Mouse (Mus musculus): ENCODE data around the gene RPS10-NUDT3. TPM values are rescaled to one million over a fixed set of nuclear protein-coding genes. Genes with fewer than 3 reads are reported as not detected.
A peak's percentile ranks its signal among the peaks of the same experiment; 100 is the strongest.

Gene RPS10-NUDT3
- polyA plus RNA-seq, 1 experiment = not detected

DNA sequence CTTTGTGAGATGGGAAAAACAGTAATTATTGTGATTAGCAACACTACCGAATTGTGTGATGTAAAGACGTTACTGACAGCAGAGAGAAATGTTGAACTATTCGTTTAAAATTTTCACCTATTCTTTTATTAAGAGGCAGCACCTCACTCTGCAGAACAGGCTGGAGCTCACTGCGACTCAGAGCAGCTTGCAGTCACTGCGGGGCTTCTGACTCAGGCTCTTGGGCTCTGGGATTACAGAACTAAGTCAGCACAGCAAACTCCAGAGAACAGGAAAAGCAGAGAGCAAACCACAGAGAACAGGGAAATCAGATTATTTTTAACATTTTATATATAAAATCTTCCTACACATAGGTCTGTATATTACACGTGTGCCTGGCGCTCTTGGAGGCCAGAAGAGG, 25.4 kb downstream of the RPS10-NUDT3 start:
- Histone ChIP-seq H3K4me3 (ENCODE audit: control insufficient read depth, low read depth, low read length) (no peak overlapping the region), H3K36me3 (ENCODE audit: control insufficient read depth, insufficient read depth, low read length) (no peaks in the 10 kb centered on the region; the same call in 1 of the 2 replicates), H3K27ac (ENCODE audit: control insufficient read depth, insufficient read depth, low read depth, low read length) (no peak overlapping the region), H3K4me1 (ENCODE audit: control insufficient read depth, insufficient read depth, low read length) (peaks cover 4% of the 10 kb centered on the region; the same call in 1 of the 2 replicates), H3K27me3 (ENCODE audit: control insufficient read depth, insufficient read depth, low read length) (no peaks in the 10 kb centered on the region)
- TF ChIP-seq CTCF (IDR thresholded peaks at IDR 0.05; ENCODE audit: control insufficient read depth, insufficient read depth, insufficient replicate concordance, low read depth, low read length) (no peak), POLR2A (IDR thresholded peaks at IDR 0.05; ENCODE audit: control insufficient read depth, low read depth, low read length) (no peak)

DNA sequence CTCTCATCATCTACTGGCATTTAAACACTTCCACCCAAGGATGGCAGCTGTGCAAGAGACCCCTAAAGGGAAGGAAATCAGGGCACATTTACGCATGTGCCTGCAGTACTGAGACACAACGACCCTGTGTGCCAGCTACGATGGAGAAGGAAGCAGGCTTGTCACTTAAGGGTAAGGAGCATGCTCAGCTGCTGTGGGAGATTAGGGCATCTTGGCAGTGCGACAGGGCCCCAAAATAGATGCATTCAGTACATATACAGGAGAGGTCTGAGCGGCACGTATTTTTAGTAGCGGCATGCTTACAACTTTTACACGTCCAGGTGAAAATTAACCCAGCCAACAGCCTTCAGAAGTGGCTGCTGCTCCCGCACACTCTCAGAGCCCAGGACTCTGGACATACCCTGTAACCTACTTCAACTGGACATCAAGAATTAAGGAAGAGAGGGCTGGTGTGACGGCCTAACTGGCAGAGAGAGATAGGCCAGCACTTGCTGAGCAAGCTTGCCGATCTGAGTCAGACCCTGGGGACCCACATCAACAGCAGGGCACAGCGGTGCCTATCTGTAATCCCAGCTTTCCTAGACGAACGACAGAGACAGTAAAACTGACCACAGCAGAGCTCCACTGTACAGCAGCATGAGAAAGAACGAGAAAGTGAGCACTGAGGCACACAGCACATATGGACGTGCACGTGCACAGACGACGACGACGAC, 31.3 kb downstream of the RPS10-NUDT3 start:
- no peaks in the 10 kb centered on the region for H3K36me3 ChIP-seq (ENCODE audit: control insufficient read depth, insufficient read depth, low read length)
- H3K4me3 ChIP-seq (ENCODE audit: control insufficient read depth, low read depth, low read length) = no peak overlapping the region
- no peaks in the 10 kb centered on the region for H3K4me1 ChIP-seq (ENCODE audit: control insufficient read depth, insufficient read depth, low read length)
- no peak overlapping the region for H3K27ac ChIP-seq (ENCODE audit: control insufficient read depth, insufficient read depth, low read depth, low read length)
- H3K27me3 ChIP-seq (ENCODE audit: control insufficient read depth, insufficient read depth, low read length) = no peaks in the 10 kb centered on the region
- TF ChIP-seq POLR2A (IDR thresholded peaks at IDR 0.05; ENCODE audit: control insufficient read depth, low read depth, low read length) (no peak), CTCF (IDR thresholded peaks at IDR 0.05; ENCODE audit: control insufficient read depth, insufficient read depth, insufficient replicate concordance, low read depth, low read length) (no peak)

DNA sequence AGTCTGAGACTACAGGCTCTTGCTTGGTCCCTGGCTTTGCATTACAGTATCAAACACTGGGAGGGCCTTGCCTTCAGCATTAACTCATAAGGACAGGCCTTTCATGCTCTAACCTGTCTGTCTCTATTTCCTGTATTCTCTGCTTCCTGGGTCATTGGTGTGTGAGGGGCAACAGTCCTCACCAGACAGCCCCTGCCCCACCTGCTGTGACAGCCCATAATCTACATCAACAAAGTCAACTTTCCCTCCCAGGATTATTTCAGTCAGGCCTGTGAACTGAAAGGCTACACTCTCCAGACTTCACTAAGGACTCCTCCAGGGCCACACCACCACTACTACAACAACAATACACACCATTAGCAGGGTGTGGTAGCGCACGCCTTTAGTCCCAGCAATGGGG, 32.0 kb downstream of the RPS10-NUDT3 start:
- no peaks in the 10 kb centered on the region for H3K27me3 ChIP-seq (ENCODE audit: control insufficient read depth, insufficient read depth, low read length)
- H3K27ac ChIP-seq (ENCODE audit: control insufficient read depth, insufficient read depth, low read depth, low read length) = no peak overlapping the region
- no peaks in the 10 kb centered on the region for H3K4me1 ChIP-seq (ENCODE audit: control insufficient read depth, insufficient read depth, low read length)
- TF ChIP-seq POLR2A (IDR thresholded peaks at IDR 0.05; ENCODE audit: control insufficient read depth, low read depth, low read length) = no peak
- no peak for TF ChIP-seq CTCF (IDR thresholded peaks at IDR 0.05; ENCODE audit: control insufficient read depth, insufficient read depth, insufficient replicate concordance, low read depth, low read length)
- H3K4me3 ChIP-seq (ENCODE audit: control insufficient read depth, low read depth, low read length) = no peak overlapping the region
- H3K36me3 ChIP-seq (ENCODE audit: control insufficient read depth, insufficient read depth, low read length) = no peaks in the 10 kb centered on the region

DNA sequence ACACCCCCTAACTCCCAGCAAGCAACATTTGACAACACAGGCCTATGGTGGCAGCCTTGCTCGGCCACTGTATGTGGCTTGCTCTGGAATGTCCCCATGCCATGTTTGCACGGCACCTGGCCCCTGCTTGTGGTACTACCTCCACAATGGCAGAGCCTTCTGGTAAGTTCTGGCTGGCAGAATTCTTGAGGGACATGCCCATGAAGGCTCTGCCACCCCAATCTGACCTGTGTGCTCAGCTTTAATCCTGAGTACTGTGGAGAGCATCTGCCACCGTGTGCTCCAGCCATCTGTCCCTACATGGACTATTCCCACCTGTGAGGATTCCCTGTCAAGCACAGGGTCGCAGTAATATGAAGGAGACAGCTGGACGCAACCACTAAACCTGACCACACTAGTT, 34.2 kb downstream of the RPS10-NUDT3 start:
- H3K27ac ChIP-seq (ENCODE audit: control insufficient read depth, insufficient read depth, low read depth, low read length) = no peak overlapping the region
- no peaks in the 10 kb centered on the region for H3K4me1 ChIP-seq (ENCODE audit: control insufficient read depth, insufficient read depth, low read length)
- no peak overlapping the region for H3K4me3 ChIP-seq (ENCODE audit: control insufficient read depth, low read depth, low read length)
- no peaks in the 10 kb centered on the region for H3K27me3 ChIP-seq (ENCODE audit: control insufficient read depth, insufficient read depth, low read length)
- no peaks in the 10 kb centered on the region for H3K36me3 ChIP-seq (ENCODE audit: control insufficient read depth, insufficient read depth, low read length)
- TF ChIP-seq POLR2A (IDR thresholded peaks at IDR 0.05; ENCODE audit: control insufficient read depth, low read depth, low read length) (no peak), CTCF (IDR thresholded peaks at IDR 0.05; ENCODE audit: control insufficient read depth, insufficient read depth, insufficient replicate concordance, low read depth, low read length) (no peak)

DNA sequence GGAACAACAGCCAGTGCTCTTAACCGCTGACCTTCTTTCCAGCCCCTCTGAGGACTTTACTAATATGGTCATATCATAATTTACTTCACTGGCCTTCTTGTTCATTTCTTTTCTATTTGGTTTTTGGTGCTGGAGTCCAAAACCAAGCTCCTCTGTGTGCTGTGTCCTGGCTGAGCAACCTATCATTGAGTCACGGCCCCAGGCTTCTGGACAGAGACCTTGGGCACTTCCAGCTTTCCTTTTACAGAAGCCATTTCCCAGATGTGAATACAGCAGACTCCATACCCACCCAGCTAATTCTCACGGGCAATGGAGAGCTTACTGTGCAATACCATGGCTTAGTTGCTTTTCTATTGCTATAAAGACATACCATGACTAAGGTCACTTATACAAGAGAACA, 34.7 kb downstream of the RPS10-NUDT3 start:
- Histone ChIP-seq H3K4me1 (ENCODE audit: control insufficient read depth, insufficient read depth, low read length) (no peaks in the 10 kb centered on the region), H3K4me3 (ENCODE audit: control insufficient read depth, low read depth, low read length) (no peak overlapping the region), H3K36me3 (ENCODE audit: control insufficient read depth, insufficient read depth, low read length) (no peaks in the 10 kb centered on the region), H3K27ac (ENCODE audit: control insufficient read depth, insufficient read depth, low read depth, low read length) (no peak overlapping the region), H3K27me3 (ENCODE audit: control insufficient read depth, insufficient read depth, low read length) (no peaks in the 10 kb centered on the region)
- TF ChIP-seq CTCF (IDR thresholded peaks at IDR 0.05; ENCODE audit: control insufficient read depth, insufficient read depth, insufficient replicate concordance, low read depth, low read length) (no peak), POLR2A (IDR thresholded peaks at IDR 0.05; ENCODE audit: control insufficient read depth, low read depth, low read length) (no peak)

DNA sequence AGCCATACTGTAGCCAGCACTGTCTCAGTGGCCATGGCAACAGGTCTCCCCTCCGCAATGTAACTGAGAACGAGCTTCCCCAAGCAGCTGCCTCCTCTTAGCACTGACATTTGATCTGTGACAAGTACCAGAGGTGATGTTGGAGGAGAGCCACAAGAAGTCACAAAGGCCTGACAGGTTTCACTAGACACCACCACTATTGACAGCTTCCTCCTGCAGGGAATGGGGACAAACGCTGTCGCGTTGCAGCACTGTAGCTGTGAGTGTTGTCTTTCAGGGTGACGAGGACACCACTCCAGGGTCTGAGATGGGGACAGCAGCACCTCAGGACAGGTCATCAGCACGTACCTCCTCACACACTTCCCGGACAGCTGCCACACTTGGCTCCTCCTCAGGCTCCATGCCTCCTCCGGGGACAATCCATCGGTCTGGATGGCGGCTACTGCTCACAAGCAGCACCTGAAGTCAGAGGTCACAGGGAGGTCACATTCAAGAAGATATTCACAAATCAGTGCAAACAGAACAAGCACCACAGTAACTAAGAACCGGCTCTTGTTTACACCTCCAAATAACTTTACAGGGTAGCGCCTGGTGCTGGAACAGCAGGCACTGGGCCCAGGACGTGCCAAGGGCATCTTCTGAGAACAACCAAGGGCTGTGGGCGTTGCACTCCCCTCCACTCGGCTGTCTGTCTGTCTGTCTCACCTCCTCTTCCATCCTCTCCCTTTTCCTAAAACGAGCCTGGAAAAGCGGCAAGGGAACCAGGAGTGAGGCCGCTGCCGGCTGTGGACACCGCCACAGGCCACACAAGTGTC, 38.4 kb downstream of the RPS10-NUDT3 start:
- H3K36me3 ChIP-seq (ENCODE audit: control insufficient read depth, insufficient read depth, low read length) = peaks cover 1% of the 10 kb centered on the region; the same call in 1 of the 2 replicates
- no peaks in the 10 kb centered on the region for H3K4me1 ChIP-seq (ENCODE audit: control insufficient read depth, insufficient read depth, low read length)
- H3K27ac ChIP-seq (ENCODE audit: control insufficient read depth, insufficient read depth, low read depth, low read length) = peak overlapping the region; percentile 10; the same call in 1 of the 2 replicates
- no peaks in the 10 kb centered on the region for H3K27me3 ChIP-seq (ENCODE audit: control insufficient read depth, insufficient read depth, low read length)
- TF ChIP-seq POLR2A (IDR thresholded peaks at IDR 0.05; ENCODE audit: control insufficient read depth, low read depth, low read length) = no peak
- TF ChIP-seq CTCF (IDR thresholded peaks at IDR 0.05; ENCODE audit: control insufficient read depth, insufficient read depth, insufficient replicate concordance, low read depth, low read length) = no peak
- H3K4me3 ChIP-seq (ENCODE audit: control insufficient read depth, low read depth, low read length) = no peak overlapping the region

DNA sequence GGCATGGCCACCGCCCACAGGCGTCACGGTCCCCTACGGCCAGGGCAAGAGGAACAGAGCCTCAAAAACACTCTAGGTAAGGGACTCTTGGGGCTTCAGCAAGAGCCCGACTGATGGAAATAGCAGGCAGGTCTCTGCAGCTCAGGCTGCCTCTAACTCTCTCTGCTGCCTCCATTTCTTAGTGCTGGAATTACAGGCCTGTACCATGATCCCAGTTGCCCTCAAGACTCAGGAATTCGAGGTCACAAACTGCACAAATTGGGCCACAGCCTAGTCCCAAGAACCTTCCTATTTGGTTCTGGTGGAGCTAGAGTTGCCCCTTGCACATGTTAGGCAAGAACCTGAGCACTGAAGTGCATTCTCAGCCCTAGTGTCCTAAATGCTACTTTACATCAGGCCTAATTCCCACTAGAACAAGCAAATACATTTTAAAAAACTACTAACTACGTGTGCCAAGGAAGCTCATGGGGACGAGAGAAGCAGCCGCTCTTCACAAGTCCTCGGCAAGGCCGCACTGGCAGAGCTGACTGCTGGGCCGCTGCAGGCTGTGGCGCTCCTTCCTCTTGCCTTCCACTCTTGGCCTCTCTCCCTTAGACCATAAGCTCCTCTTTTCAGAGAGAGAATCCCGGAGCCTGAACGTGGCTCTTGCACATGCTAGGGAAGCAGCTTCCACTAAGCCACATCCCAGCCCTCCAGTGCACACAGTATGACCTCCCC, 39.2 kb downstream of the RPS10-NUDT3 start:
- H3K27me3 ChIP-seq (ENCODE audit: control insufficient read depth, insufficient read depth, low read length) = no peaks in the 10 kb centered on the region
- H3K27ac ChIP-seq (ENCODE audit: control insufficient read depth, insufficient read depth, low read depth, low read length) = peak overlapping the region; percentile 10; the same call in 1 of the 2 replicates
- no peak for TF ChIP-seq CTCF (IDR thresholded peaks at IDR 0.05; ENCODE audit: control insufficient read depth, insufficient read depth, insufficient replicate concordance, low read depth, low read length)
- TF ChIP-seq POLR2A (IDR thresholded peaks at IDR 0.05; ENCODE audit: control insufficient read depth, low read depth, low read length) = no peak
- no peak overlapping the region for H3K4me3 ChIP-seq (ENCODE audit: control insufficient read depth, low read depth, low read length)
- H3K4me1 ChIP-seq (ENCODE audit: control insufficient read depth, insufficient read depth, low read length) = no peaks in the 10 kb centered on the region
- peaks cover 1% of the 10 kb centered on the region for H3K36me3 ChIP-seq (ENCODE audit: control insufficient read depth, insufficient read depth, low read length)

All from testis, adult 2 months (tissue).